Mouse (Mus musculus): Measurements from ENCODE around the gene AI837181. TPM values are rescaled to one million over a fixed set of nuclear protein-coding genes. Genes with fewer than 3 reads are reported as not detected.

AI837181 gene
- polyA plus RNA-seq, 1 experiment from 2014 or later = 7.1 TPM

- no peaks in the 10 kb centered on the region for H3K9me3 ChIP-seq (replicated peaks; ENCODE audit: control insufficient read depth, low read length)
- H3K4me2 ChIP-seq (ENCODE audit: low read depth, low read length) = no peak overlapping the region
- no peaks in the 10 kb centered on the region for H3K27me3 ChIP-seq (ENCODE audit: control insufficient read depth, insufficient read depth, low read depth, low read length)
- peaks cover 8% of the 10 kb centered on the region; the same call in 1 of the 2 replicates for H3K36me3 ChIP-seq (ENCODE audit: control insufficient read depth, insufficient read depth)
- H3K4me3 ChIP-seq (ENCODE audit: low read depth, low read length) = no peak overlapping the region
- 87% methylated on average over 10 of the region's 10 CpGs for WGBS (ENCODE audit: insufficient replicate concordance)
- H3K9ac ChIP-seq (ENCODE audit: low read depth, low read length) = no peak overlapping the region
- no peak overlapping the region for H3K27ac ChIP-seq (ENCODE audit: low read length)
- ATAC-seq (ENCODE audit: low read depth) = no peak
- peaks cover 23% of the 10 kb centered on the region for H3K4me1 ChIP-seq (ENCODE audit: control insufficient read depth, low read depth, low read length)
These were observed 2.7 kb upstream of the AI837181 start for GRCm38 (mm10) chr19:5422267-5422666.

GRCm38 (mm10) chr19:5422895-5423443, 2.0 kb upstream of the AI837181 start:
- WGBS (ENCODE audit: insufficient replicate concordance) = 77% methylated on average over 9 of the region's 9 CpGs
- H3K4me2 ChIP-seq (ENCODE audit: low read depth, low read length) = no peak overlapping the region
- no peak overlapping the region for H3K4me3 ChIP-seq (ENCODE audit: low read depth, low read length)
- H3K36me3 ChIP-seq (ENCODE audit: control insufficient read depth, insufficient read depth) = peaks cover 8% of the 10 kb centered on the region; the same call in 1 of the 2 replicates
- no peak overlapping the region for H3K27ac ChIP-seq (ENCODE audit: low read length)
- H3K4me1 ChIP-seq (ENCODE audit: control insufficient read depth, low read depth, low read length) = peaks cover 23% of the 10 kb centered on the region
- no peak for ATAC-seq (ENCODE audit: low read depth)
- H3K9ac ChIP-seq (ENCODE audit: low read depth, low read length) = no peak overlapping the region
- no peaks in the 10 kb centered on the region for H3K27me3 ChIP-seq (ENCODE audit: control insufficient read depth, insufficient read depth, low read depth, low read length)
- H3K9me3 ChIP-seq (replicated peaks; ENCODE audit: control insufficient read depth, low read length) = no peaks in the 10 kb centered on the region

- WGBS (ENCODE audit: insufficient replicate concordance) = 61% methylated on average over 12 of the region's 12 CpGs
- ATAC-seq (ENCODE audit: low read depth) = no peak
- Histone ChIP-seq H3K36me3 (ENCODE audit: control insufficient read depth, insufficient read depth) (peaks cover 8% of the 10 kb centered on the region; the same call in 1 of the 2 replicates), H3K4me1 (ENCODE audit: control insufficient read depth, low read depth, low read length) (peaks cover 23% of the 10 kb centered on the region), H3K27me3 (ENCODE audit: control insufficient read depth, insufficient read depth, low read depth, low read length) (no peaks in the 10 kb centered on the region), H3K27ac (ENCODE audit: low read length) (peak overlapping the region; percentile 90), H3K9ac (ENCODE audit: low read depth, low read length) (peak overlapping the region; percentile 82), H3K9me3 (replicated peaks; ENCODE audit: control insufficient read depth, low read length) (no peaks in the 10 kb centered on the region), H3K4me3 (ENCODE audit: low read depth, low read length) (peak overlapping the region; percentile 88), H3K4me2 (ENCODE audit: low read depth, low read length) (peak overlapping the region; percentile 90)
These were observed 1.4 kb upstream of the AI837181 start for GRCm38 (mm10) chr19:5423561-5423960.

GRCm38 (mm10) chr19:5424092-5424781, 707 bp upstream of the AI837181 start:
- Histone ChIP-seq H3K27ac (ENCODE audit: low read length) (peak overlapping the region; percentile 90), H3K36me3 (ENCODE audit: control insufficient read depth, insufficient read depth) (peaks cover 8% of the 10 kb centered on the region; the same call in 1 of the 2 replicates), H3K4me2 (ENCODE audit: low read depth, low read length) (peak overlapping the region; percentile 90), H3K4me3 (ENCODE audit: low read depth, low read length) (peak overlapping the region; percentile 88), H3K27me3 (ENCODE audit: control insufficient read depth, insufficient read depth, low read depth, low read length) (no peaks in the 10 kb centered on the region), H3K9ac (ENCODE audit: low read depth, low read length) (peak overlapping the region; percentile 82), H3K4me1 (ENCODE audit: control insufficient read depth, low read depth, low read length) (peaks cover 23% of the 10 kb centered on the region), H3K9me3 (replicated peaks; ENCODE audit: control insufficient read depth, low read length) (no peaks in the 10 kb centered on the region)
- under 1% methylated on average over 47 of the region's 48 CpGs for WGBS (ENCODE audit: insufficient replicate concordance)
- ATAC-seq (ENCODE audit: low read depth) = peak; percentile 53

GRCm38 (mm10) chr19:5425906-5426565, 1.1 kb downstream of the AI837181 start:
- no peaks in the 10 kb centered on the region for H3K9me3 ChIP-seq (replicated peaks; ENCODE audit: control insufficient read depth, low read length)
- WGBS (ENCODE audit: insufficient replicate concordance) = 73% methylated on average over 18 of the region's 18 CpGs
- no peak for ATAC-seq (ENCODE audit: low read depth)

GRCm38 (mm10) chr19:5426640-5427290, 1.8 kb downstream of the AI837181 start:
- Histone ChIP-seq H3K27me3 (ENCODE audit: control insufficient read depth, insufficient read depth, low read depth, low read length) (no peaks in the 10 kb centered on the region), H3K4me1 (ENCODE audit: control insufficient read depth, low read depth, low read length) (peaks cover 23% of the 10 kb centered on the region), H3K4me2 (ENCODE audit: low read depth, low read length) (no peak overlapping the region), H3K27ac (ENCODE audit: low read length) (no peak overlapping the region), H3K36me3 (ENCODE audit: control insufficient read depth, insufficient read depth) (peaks cover 4% of the 10 kb centered on the region; the same call in 1 of the 2 replicates), H3K4me3 (ENCODE audit: low read depth, low read length) (no peak overlapping the region), H3K9me3 (replicated peaks; ENCODE audit: control insufficient read depth, low read length) (no peaks in the 10 kb centered on the region), H3K9ac (ENCODE audit: low read depth, low read length) (no peak overlapping the region)
- no peak for ATAC-seq (ENCODE audit: low read depth)
- 79% methylated on average over 13 of the region's 13 CpGs for WGBS (ENCODE audit: insufficient replicate concordance)

More at GRCm38 (mm10) chr19:5425906-5426565, 1.1 kb downstream of the AI837181 start:
- H3K4me1 ChIP-seq (ENCODE audit: control insufficient read depth, low read depth, low read length) = peaks cover 23% of the 10 kb centered on the region
- peaks cover 4% of the 10 kb centered on the region; the same call in 1 of the 2 replicates for H3K36me3 ChIP-seq (ENCODE audit: control insufficient read depth, insufficient read depth)
- H3K4me2 ChIP-seq (ENCODE audit: low read depth, low read length) = peak overlapping the region; percentile 82
- H3K9ac ChIP-seq (ENCODE audit: low read depth, low read length) = peak overlapping the region; percentile 93
- peak overlapping the region; percentile 88 for H3K4me3 ChIP-seq (ENCODE audit: low read depth, low read length)
- peak overlapping the region; percentile 85 for H3K27ac ChIP-seq (ENCODE audit: low read length)
- no peaks in the 10 kb centered on the region for H3K27me3 ChIP-seq (ENCODE audit: control insufficient read depth, insufficient read depth, low read depth, low read length)

GRCm38 (mm10) chr19:5428083-5428482, 3.1 kb downstream of the AI837181 start:
- H3K4me2 ChIP-seq (ENCODE audit: low read depth, low read length) = no peak overlapping the region
- no peak overlapping the region for H3K9ac ChIP-seq (ENCODE audit: low read depth, low read length)
- no peak for ATAC-seq (ENCODE audit: low read depth)
- H3K27me3 ChIP-seq (ENCODE audit: control insufficient read depth, insufficient read depth, low read depth, low read length) = no peaks in the 10 kb centered on the region
- H3K4me1 ChIP-seq (ENCODE audit: control insufficient read depth, low read depth, low read length) = peaks cover 26% of the 10 kb centered on the region
- no peak overlapping the region for H3K4me3 ChIP-seq (ENCODE audit: low read depth, low read length)
- H3K36me3 ChIP-seq (ENCODE audit: control insufficient read depth, insufficient read depth) = peaks cover 4% of the 10 kb centered on the region; the same call in 1 of the 2 replicates
- H3K27ac ChIP-seq (ENCODE audit: low read length) = no peak overlapping the region
- 72% methylated on average over 2 of the region's 2 CpGs for WGBS (ENCODE audit: insufficient replicate concordance)
- no peaks in the 10 kb centered on the region for H3K9me3 ChIP-seq (replicated peaks; ENCODE audit: control insufficient read depth, low read length)

- no peak for ATAC-seq (ENCODE audit: low read depth)
- H3K9me3 ChIP-seq (replicated peaks; ENCODE audit: control insufficient read depth, low read length) = no peaks in the 10 kb centered on the region
- H3K4me3 ChIP-seq (ENCODE audit: low read depth, low read length) = no peak overlapping the region
- 59% methylated on average over 4 of the region's 4 CpGs for WGBS (ENCODE audit: insufficient replicate concordance)
- peaks cover 21% of the 10 kb centered on the region for H3K4me1 ChIP-seq (ENCODE audit: control insufficient read depth, low read depth, low read length)
- H3K36me3 ChIP-seq (ENCODE audit: control insufficient read depth, insufficient read depth) = peaks cover 4% of the 10 kb centered on the region; the same call in 1 of the 2 replicates
- no peak overlapping the region for H3K27ac ChIP-seq (ENCODE audit: low read length)
- no peak overlapping the region for H3K4me2 ChIP-seq (ENCODE audit: low read depth, low read length)
- no peaks in the 10 kb centered on the region for H3K27me3 ChIP-seq (ENCODE audit: control insufficient read depth, insufficient read depth, low read depth, low read length)
- no peak overlapping the region for H3K9ac ChIP-seq (ENCODE audit: low read depth, low read length)
These were observed 4.3 kb downstream of the AI837181 start for GRCm38 (mm10) chr19:5429219-5429618.
